Mouse (Mus musculus) embryonic facial prominence, embryonic 13.5 days (tissue): ENCODE measurements around the gene Pogk. TPM values are rescaled to one million over a fixed set of nuclear protein-coding genes. Genes with fewer than 3 reads are reported as not detected.

Experiments
- ATAC-seq: fragments of 200-750 bp; cut with Nextera tagmentation; 2 replicates; pipeline ENCODE4 v1.8.0; 2017; ENCODE audit warnings: low read depth; ENCODE audit not compliant: insufficient number of reproducible peaks, insufficient read depth, low FRiP score, low TSS enrichment
- H3K27ac ChIP-seq: fragments of 300-500 bp; sonication (generic); 2 replicates; pipeline ENCODE4 v1.5.1; 2015; ENCODE audit warnings: moderate library complexity, mild to moderate bottlenecking, inconsistent platforms
- H3K27me3 ChIP-seq: fragments of 300-500 bp; sonication (generic); 2 replicates; pipeline ENCODE4 v1.6.1; 2015; ENCODE audit warnings: mild to moderate bottlenecking, inconsistent platforms
- H3K36me3 ChIP-seq: fragments of 300-500 bp; sonication (generic); 2 replicates; pipeline ENCODE4 v1.6.1; 2015; ENCODE audit warnings: mild to moderate bottlenecking, inconsistent platforms
- H3K4me1 ChIP-seq: fragments of 300-500 bp; sonication (generic); 2 replicates; pipeline ENCODE4 v1.6.1; 2015; ENCODE audit warnings: inconsistent platforms
- H3K4me2 ChIP-seq: fragments of 300-500 bp; sonication (generic); 2 replicates; pipeline ENCODE4 v1.6.1; 2015; ENCODE audit warnings: moderate library complexity, mild to moderate bottlenecking, inconsistent platforms
- H3K4me3 ChIP-seq: fragments of 300-500 bp; sonication (generic); 2 replicates; pipeline ENCODE4 v1.5.1; 2015; ENCODE audit warnings: mild to moderate bottlenecking, inconsistent platforms
- H3K9ac ChIP-seq: fragments of 300-500 bp; sonication (generic); 2 replicates; pipeline ENCODE4 v1.6.1; 2015; ENCODE audit warnings: mild to moderate bottlenecking, inconsistent platforms
- H3K9me3 ChIP-seq: fragments of 300-500 bp; sonication (generic); 2 replicates; pipeline ENCODE4 v1.6.1; 2016; ENCODE audit warnings: inconsistent platforms
- WGBS: fragments of 180-500 bp; shearing (Covaris S2); methylation state at CpG from one replicate; pipeline ENCODE4 v1.1.7; 2015; ENCODE audit warnings: mixed read lengths; 5-methylcytosine and 5-hydroxymethylcytosine counted together
- polyA plus RNA-seq: library from polyadenylated mRNA; unstranded; fragments of >200 nt; fragmentation: Nextera tagmentation; extraction: Ambion mirVana; gene quantifications from 2 replicates; pipeline ENCODE4 v1.2.1, GENCODE M21; 2015

Gene Pogk
- 22.6 and 26.6 TPM in 2 replicates for polyA plus RNA-seq

- peaks cover 9% of the 10 kb centered on the region for H3K4me1 ChIP-seq
- peaks cover 29% of the 10 kb centered on the region for H3K36me3 ChIP-seq
- H3K4me3 ChIP-seq = peak within 1 kb of the TSS; percentile 74
- WGBS = 4% methylated on average over 49 of the region's 49 CpGs
- peaks cover 11% of the 10 kb centered on the region; the same call in 1 of the 2 replicates for H3K9me3 ChIP-seq
- H3K27ac ChIP-seq = peak within 1 kb of the TSS; percentile 81
- peak; percentile 88 for ATAC-seq
- peak within 1 kb of the TSS; percentile 78 for H3K4me2 ChIP-seq
- peak within 1 kb of the TSS; percentile 94 for H3K9ac ChIP-seq
- H3K27me3 ChIP-seq = no peaks in the 10 kb centered on the region
Observed at GRCm38 (mm10) chr1:166409701-166410220, at the start of gene Pogk. Gene Pogk (minus strand): TSS chr1:166409863.

GRCm38 (mm10) chr1:166441992-166442391, 32.3 kb upstream of the Pogk start:
- no peak overlapping the region for H3K9ac ChIP-seq
- no peak overlapping the region for H3K4me2 ChIP-seq
- no peaks in the 10 kb centered on the region for H3K27me3 ChIP-seq
- no peaks in the 10 kb centered on the region for H3K36me3 ChIP-seq
- no peak overlapping the region for H3K4me3 ChIP-seq
- ATAC-seq = no peak
- WGBS = 89% methylated on average over 3 of the region's 3 CpGs
- no peaks in the 10 kb centered on the region for H3K4me1 ChIP-seq
- H3K9me3 ChIP-seq = no peaks in the 10 kb centered on the region
- no peak overlapping the region for H3K27ac ChIP-seq

DNA sequence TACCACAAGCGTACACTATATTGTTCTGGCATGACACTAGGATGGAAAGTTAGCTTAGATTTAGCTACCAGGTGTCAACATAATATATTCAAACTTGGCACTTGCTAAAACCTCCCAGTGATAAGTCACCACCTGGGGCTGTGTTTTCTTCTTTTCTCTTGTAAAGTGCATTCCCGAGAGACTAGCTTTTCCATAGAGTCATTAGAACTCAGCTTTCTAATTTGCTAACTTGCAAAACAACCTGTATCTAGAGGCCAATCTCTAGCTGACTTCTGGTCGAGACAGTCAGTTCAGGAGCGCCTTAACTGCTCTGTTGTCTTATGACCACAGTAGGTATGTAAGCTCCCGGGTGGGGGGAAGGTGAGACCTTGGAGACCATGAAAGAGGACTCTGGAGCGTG, 29.8 kb upstream of the Pogk start:
- no peak overlapping the region for H3K4me2 ChIP-seq
- H3K9me3 ChIP-seq = no peaks in the 10 kb centered on the region
- no peak overlapping the region for H3K4me3 ChIP-seq
- H3K36me3 ChIP-seq = no peaks in the 10 kb centered on the region
- H3K9ac ChIP-seq = no peak overlapping the region
- H3K27ac ChIP-seq = no peak overlapping the region
- 63% methylated on average over 6 of the region's 6 CpGs for WGBS
- no peaks in the 10 kb centered on the region for H3K4me1 ChIP-seq
- no peaks in the 10 kb centered on the region for H3K27me3 ChIP-seq
- ATAC-seq = no peak

DNA sequence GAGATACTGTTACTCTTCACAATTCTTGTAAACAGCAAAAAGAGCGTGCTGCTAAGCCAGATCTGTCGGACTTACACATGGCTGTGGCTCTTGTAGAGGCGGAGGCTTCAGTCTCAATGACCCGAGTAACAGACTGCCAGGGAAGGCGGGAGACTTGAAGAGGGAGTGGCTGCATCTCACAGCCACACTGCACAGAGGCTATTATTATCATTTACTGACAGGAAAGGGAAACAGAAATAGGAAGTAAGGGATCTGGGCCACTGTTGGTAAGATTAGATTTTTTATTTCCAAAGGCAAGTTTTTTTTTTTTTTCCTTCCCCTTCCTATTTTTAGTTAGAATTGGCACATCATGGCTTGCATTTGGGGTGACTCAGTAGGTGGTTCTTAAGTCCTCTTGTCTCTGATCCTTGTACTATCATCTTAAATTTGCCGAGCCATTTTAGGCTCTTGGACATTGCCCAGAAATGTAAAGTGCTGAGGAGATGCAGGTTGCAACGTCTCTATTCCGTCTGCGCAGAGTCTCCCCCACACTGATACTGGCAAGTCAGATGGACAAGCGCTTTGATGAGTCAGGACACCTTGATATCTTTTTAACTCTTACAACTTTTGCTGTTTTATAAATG, 20.3 kb upstream of the Pogk start:
- H3K9me3 ChIP-seq = no peaks in the 10 kb centered on the region
- no peak overlapping the region for H3K27ac ChIP-seq
- WGBS = 59% methylated on average over 10 of the region's 10 CpGs
- H3K9ac ChIP-seq = no peak overlapping the region
- no peak overlapping the region for H3K4me3 ChIP-seq
- no peaks in the 10 kb centered on the region for H3K4me1 ChIP-seq
- ATAC-seq = no peak
- no peak overlapping the region for H3K4me2 ChIP-seq
- H3K27me3 ChIP-seq = no peaks in the 10 kb centered on the region
- H3K36me3 ChIP-seq = no peaks in the 10 kb centered on the region

DNA sequence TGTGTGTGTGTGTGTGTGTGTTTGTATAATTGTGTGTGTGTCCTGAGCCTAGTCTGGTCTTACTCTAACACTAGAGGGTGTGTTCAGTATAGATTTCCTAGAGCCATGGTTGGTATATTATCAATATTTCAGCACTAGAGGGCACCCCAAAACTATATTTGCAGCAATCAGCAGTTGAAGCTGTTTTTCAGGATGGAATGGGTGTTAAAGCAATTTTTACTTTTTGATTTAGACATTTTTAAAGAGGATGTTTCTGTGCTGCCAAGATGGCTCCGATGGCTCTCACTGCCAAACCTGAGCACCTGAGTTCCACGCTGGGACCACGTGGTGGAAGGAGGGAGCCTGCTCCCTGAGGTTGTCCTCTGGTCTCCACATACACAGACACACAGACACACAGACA, 19.4 kb upstream of the Pogk start:
- no peaks in the 10 kb centered on the region for H3K27me3 ChIP-seq
- H3K9me3 ChIP-seq = no peaks in the 10 kb centered on the region
- H3K4me1 ChIP-seq = no peaks in the 10 kb centered on the region
- ATAC-seq = no peak
- H3K4me2 ChIP-seq = no peak overlapping the region
- 69% methylated on average over 3 of the region's 3 CpGs for WGBS
- H3K4me3 ChIP-seq = no peak overlapping the region
- H3K9ac ChIP-seq = no peak overlapping the region
- H3K36me3 ChIP-seq = no peaks in the 10 kb centered on the region
- no peak overlapping the region for H3K27ac ChIP-seq

DNA sequence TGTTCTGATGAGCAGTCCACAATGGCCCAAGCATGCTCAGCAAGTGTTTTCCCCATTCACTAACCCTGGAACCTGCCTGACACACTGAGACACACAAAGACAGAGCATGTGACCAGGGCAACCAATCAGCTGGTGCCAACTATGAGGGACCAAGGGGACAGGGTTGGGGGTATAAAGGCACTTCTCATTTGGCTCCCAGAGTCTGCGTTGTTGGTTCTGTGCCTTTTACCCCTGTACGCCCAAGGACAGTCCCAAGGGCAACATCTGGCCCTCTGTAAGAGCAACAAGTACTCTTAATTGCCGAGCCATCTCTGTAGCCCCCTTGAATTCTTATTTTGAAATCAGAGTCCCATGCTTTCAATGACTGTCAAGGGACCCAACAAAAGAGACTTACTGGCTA, 2.6 kb upstream of the Pogk start:
- 89% methylated on average over 3 of the region's 3 CpGs for WGBS
- no peak overlapping the region for H3K4me2 ChIP-seq

DNA sequence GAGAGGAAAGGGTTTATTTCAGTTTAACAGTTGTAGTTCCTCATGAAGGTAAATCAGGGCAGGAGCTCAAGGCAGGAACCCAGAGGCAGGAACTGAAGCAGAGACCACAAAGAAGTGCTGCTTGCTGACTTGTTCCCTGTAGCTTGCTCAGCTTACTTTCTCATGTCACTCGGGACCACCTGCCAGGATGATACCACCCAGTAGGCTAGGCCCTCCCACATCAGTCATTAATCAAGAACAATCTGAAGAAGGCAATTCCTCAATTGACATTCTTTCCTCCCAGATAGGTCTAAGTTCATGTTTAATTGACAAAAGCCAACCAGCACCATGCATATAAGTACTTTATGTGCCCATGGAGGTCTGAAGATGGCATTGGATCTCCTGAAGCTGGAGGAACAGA, 1.9 kb upstream of the Pogk start:
- ATAC-seq = no peak
- Histone ChIP-seq H3K36me3 (peaks cover 13% of the 10 kb centered on the region), H3K27me3 (no peaks in the 10 kb centered on the region), H3K4me1 (peaks cover 9% of the 10 kb centered on the region), H3K9me3 (peaks cover 11% of the 10 kb centered on the region; the same call in 1 of the 2 replicates), H3K4me3 (no peak overlapping the region), H3K4me2 (no peak overlapping the region), H3K9ac (no peak overlapping the region), H3K27ac (no peak overlapping the region)
- 96% methylated on average over 1 of the region's 1 CpGs for WGBS

More for the DNA sequence above, 2.6 kb upstream of the Pogk start:
- Histone ChIP-seq H3K27ac (no peak overlapping the region), H3K9me3 (peaks cover 11% of the 10 kb centered on the region; the same call in 1 of the 2 replicates), H3K4me1 (peaks cover 9% of the 10 kb centered on the region), H3K9ac (no peak overlapping the region), H3K4me3 (no peak overlapping the region), H3K27me3 (no peaks in the 10 kb centered on the region), H3K36me3 (peaks cover 6% of the 10 kb centered on the region)
- no peak for ATAC-seq

DNA sequence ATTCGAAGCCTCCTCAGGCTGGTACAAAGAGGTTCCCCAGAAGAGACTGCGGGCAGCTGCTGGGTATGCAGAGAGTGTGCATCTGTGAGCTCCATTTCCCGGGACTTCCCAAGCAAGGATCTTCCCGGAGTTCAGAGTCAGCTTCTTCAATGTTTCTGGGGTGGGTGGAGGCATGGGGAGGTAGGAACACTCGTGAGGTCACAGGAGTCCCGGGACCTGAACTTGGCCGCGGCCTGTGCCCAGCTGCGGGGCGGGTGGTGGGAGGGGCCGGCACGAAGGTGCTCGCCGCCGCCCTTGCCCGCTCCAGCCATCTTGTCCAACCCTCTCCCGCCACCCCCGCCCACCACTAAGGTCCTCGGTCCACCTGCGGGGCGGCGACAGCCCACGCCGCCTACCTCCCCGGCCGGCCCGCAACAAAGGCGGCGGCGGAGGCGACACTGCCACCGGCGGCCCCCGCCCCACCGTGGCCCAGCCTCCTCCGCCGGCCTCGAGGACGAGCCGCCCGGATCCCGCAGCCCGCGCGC, 424 bp downstream of the Pogk start:
- H3K27me3 ChIP-seq = no peaks in the 10 kb centered on the region
- H3K4me3 ChIP-seq = peak overlapping the region; percentile 74
- peak overlapping the region; percentile 78 for H3K4me2 ChIP-seq
- H3K9me3 ChIP-seq = peaks cover 11% of the 10 kb centered on the region; the same call in 1 of the 2 replicates
- H3K27ac ChIP-seq = peak overlapping the region; percentile 81
- WGBS = 2% methylated on average over 45 of the region's 45 CpGs
- peaks cover 34% of the 10 kb centered on the region for H3K36me3 ChIP-seq
- ATAC-seq = peak; percentile 69
- H3K4me1 ChIP-seq = peaks cover 9% of the 10 kb centered on the region
- peak overlapping the region; percentile 94 for H3K9ac ChIP-seq

- H3K36me3 ChIP-seq = peaks cover 86% of the 10 kb centered on the region
Observed at GRCm38 (mm10) chr1:166403846-166404245, 5.8 kb downstream of the Pogk start.

DNA sequence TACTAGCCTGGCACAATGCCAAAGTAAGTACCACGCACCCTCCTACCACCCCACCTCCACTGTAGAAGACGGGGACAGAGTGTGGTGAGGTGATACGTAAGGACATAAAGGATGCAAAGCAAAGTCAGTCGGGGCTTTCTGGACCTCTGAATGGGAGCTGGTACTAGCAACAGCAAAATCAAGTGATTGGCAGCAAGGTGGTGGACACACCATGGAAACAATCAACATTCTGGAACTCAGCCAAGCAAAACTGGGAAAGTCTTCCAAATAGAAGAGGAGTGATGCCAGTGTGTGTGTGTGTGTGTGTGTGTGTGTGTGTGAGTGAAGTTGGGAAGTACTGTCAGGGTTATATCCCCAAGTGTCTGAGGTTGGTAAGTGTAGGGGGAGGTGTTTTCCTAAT, 7.7 kb downstream of the Pogk start:
- no peak for ATAC-seq
- no peaks in the 10 kb centered on the region for H3K9me3 ChIP-seq
- H3K27ac ChIP-seq = no peak overlapping the region
- 81% methylated on average over 4 of the region's 4 CpGs for WGBS
- H3K36me3 ChIP-seq = peaks cover 95% of the 10 kb centered on the region
- H3K4me1 ChIP-seq = 0 out of 2 replicates have a peak, but pooled peaks cover 4% of the 10 kb centered on the region
- no peak overlapping the region for H3K9ac ChIP-seq
- no peak overlapping the region for H3K4me2 ChIP-seq
- no peak overlapping the region for H3K4me3 ChIP-seq
- H3K27me3 ChIP-seq = no peaks in the 10 kb centered on the region

More at GRCm38 (mm10) chr1:166403846-166404245, 5.8 kb downstream of the Pogk start:
- no peaks in the 10 kb centered on the region for H3K27me3 ChIP-seq
- H3K4me2 ChIP-seq = no peak overlapping the region
- H3K9ac ChIP-seq = no peak overlapping the region
- H3K27ac ChIP-seq = no peak overlapping the region
- peaks cover 12% of the 10 kb centered on the region for H3K4me1 ChIP-seq
- no peaks in the 10 kb centered on the region for H3K9me3 ChIP-seq
- no peak for ATAC-seq
- 86% methylated on average over 3 of the region's 3 CpGs for WGBS
- no peak overlapping the region for H3K4me3 ChIP-seq

GRCm38 (mm10) chr1:166401455-166401854, 8.2 kb downstream of the Pogk start:
- no peak overlapping the region for H3K4me2 ChIP-seq
- H3K4me3 ChIP-seq = no peak overlapping the region
- no peak overlapping the region for H3K9ac ChIP-seq
- 0 out of 2 replicates have a peak, but pooled peaks cover 4% of the 10 kb centered on the region for H3K4me1 ChIP-seq
- peaks cover 96% of the 10 kb centered on the region for H3K36me3 ChIP-seq
- no peaks in the 10 kb centered on the region for H3K9me3 ChIP-seq
- H3K27me3 ChIP-seq = no peaks in the 10 kb centered on the region
- no peak for ATAC-seq
- H3K27ac ChIP-seq = no peak overlapping the region

DNA sequence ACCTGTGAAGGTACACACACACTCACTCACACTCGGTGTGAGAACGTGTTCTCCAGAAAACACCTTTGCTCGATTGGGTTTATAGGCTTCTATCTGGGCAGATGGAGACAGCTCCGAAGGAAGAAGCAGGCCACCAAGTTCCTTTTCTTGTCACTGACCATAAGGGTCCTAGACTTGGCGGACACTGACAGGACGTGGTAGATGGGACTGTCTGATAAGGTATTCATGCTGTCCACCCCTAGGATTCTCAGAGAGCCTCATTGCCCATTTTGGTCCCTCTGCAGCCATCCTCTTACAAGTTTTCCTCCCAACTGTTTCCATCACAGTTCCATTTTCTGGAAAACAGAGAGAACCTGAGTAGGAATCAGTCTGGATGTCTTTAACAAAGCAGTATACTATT, 13.3 kb downstream of the Pogk start:
- Histone ChIP-seq H3K4me3 (no peak overlapping the region), H3K27me3 (no peaks in the 10 kb centered on the region), H3K9ac (no peak overlapping the region), H3K27ac (no peak overlapping the region), H3K9me3 (no peaks in the 10 kb centered on the region), H3K4me2 (no peak overlapping the region), H3K36me3 (peaks cover 96% of the 10 kb centered on the region), H3K4me1 (no peaks in the 10 kb centered on the region)
- ATAC-seq = no peak
- 92% methylated on average over 6 of the region's 6 CpGs for WGBS
